Mouse (Mus musculus): Measurements from ENCODE around the gene Itga11. TPM values are rescaled to one million over a fixed set of nuclear protein-coding genes. Genes with fewer than 3 reads are reported as not detected.
A peak's percentile ranks its signal among the peaks of the same experiment; 100 is the strongest.

Itga11 gene
- total and polyA plus RNA-seq, 3 experiments = 0.04 to 0.31 (median 0.04) TPM

DNA sequence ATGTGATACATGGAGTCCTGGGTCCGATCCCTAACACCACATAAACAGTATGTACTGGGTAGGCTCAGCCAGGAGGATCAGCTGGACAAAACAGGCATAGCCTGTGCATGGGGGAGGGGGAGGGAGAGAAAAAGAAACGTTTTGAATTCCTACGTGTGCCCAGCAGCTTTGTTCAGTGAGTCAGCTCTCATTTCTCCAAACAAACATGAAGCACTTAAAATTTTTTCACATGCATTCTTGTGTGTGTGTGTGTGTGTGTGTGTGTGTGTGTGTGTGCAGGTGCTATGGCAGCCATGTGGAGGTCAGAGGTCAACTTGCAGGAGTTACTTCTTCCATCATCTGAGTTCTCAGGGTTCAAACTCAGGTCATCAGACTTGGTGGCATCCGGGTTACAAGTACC, 97.8 kb downstream of the Itga11 start:
- no peak for TF ChIP-seq SMC3 (IDR thresholded peaks at IDR 0.05; ENCODE audit: low read depth, low read length)
- TF ChIP-seq KAT2A (IDR thresholded peaks at IDR 0.05; ENCODE audit: insufficient replicate concordance, low read length) = no peak
- TF ChIP-seq E2F4 (IDR thresholded peaks at IDR 0.05; ENCODE audit: insufficient replicate concordance, low read depth, low read length) = no peak
- no peak for TF ChIP-seq MXI1 (IDR thresholded peaks at IDR 0.05; ENCODE audit: low read depth, low read length)
- no peak for TF ChIP-seq EP300 (IDR thresholded peaks at IDR 0.05; ENCODE audit: low read length)
- no peak for TF ChIP-seq ETS1 (conservative IDR thresholded peaks at IDR 0.05; ENCODE audit: low read depth, low read length)
- no peak for TF ChIP-seq MAFK (IDR thresholded peaks at IDR 0.05; ENCODE audit: insufficient replicate concordance, low read length)
- TF ChIP-seq USF2 (conservative IDR thresholded peaks at IDR 0.05; ENCODE audit: low read depth, low read length) = no peak
- Histone ChIP-seq H3K27me3 (replicated peaks) (no peaks in the 10 kb centered on the region), H3K9ac (ENCODE audit: insufficient read depth, low read depth) (no peak overlapping the region), H3K4me3 (replicated peaks in 1 of 3; ENCODE audit: low read depth in 2 of 3, low read length in 2 of 3, poor library complexity in 1 of 3) (no peak overlapping the region), H3K4me1 (ENCODE audit: control insufficient read depth in 1 of 2, insufficient read depth in 2 of 2) (peaks cover 12 to 31% of the 10 kb centered on the region in 2 experiments), H3K9me3 (replicated peaks; ENCODE audit: low read length) (no peaks in the 10 kb centered on the region), H3K27ac (ENCODE audit: insufficient read depth, low read depth) (no peak overlapping the region), H3K36me3 (replicated peaks in 1 of 2; ENCODE audit: control insufficient read depth in 1 of 2, insufficient read depth in 1 of 2, low read length in 1 of 2) (peaks cover 0 to 8% of the 10 kb centered on the region in 2 experiments), H3K79me2 (replicated peaks; ENCODE audit: control insufficient read depth, extremely low read depth, insufficient read depth, poor library complexity, severe bottlenecking) (no peaks in the 10 kb centered on the region), H3K4me2 (ENCODE audit: insufficient read depth, low read depth, poor library complexity, severe bottlenecking) (no peak overlapping the region)
- dilution Hi-C loops (cut with MboI; ENCODE audit: extremely low pct_ligation_motif_present, extremely low pct_unique_long_range_greater_than_20kb, low sequenced_read_pairs) (no loop called here), in situ Hi-C loops (cut with MboI; ENCODE audit: low pct_ligation_motif_present, low pct_unique_long_range_greater_than_20kb, low sequenced_read_pairs) (loop anchor here (10.0 kb wide), 1 partner anchor 151 kb away; no protein-coding TSS in a partner anchor)
- DNase-seq (ENCODE audit: extremely low read depth) = no peak

DNA sequence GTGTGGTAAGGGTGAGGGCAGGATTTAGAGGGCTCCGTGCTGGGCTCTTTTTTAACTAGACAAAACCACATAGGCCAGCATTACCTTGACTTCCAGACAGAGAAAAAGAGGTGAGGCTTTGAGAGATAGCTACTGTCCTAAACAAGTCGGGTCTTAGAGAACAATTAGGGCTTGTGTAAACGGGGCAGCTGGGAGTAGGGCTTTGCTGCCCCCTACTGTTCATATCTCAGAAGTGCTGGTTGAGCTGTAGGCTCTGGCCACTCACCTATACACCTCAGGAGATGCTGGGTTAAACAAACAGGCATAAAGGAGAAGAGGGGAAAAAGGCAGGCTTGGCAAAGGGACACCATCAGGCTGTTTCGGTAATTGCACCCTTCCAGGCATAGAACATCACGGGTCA, 99.8 kb downstream of the Itga11 start:
- H3K9ac ChIP-seq (ENCODE audit: insufficient read depth, low read depth) = no peak overlapping the region
- H3K27ac ChIP-seq (ENCODE audit: insufficient read depth, low read depth) = no peak overlapping the region
- in situ Hi-C loops (cut with MboI; ENCODE audit: low pct_ligation_motif_present, low pct_unique_long_range_greater_than_20kb, low sequenced_read_pairs) (loop anchor here (10.0 kb wide), 1 partner anchor 153 kb away; no protein-coding TSS in a partner anchor), dilution Hi-C loops (cut with MboI; ENCODE audit: extremely low pct_ligation_motif_present, extremely low pct_unique_long_range_greater_than_20kb, low sequenced_read_pairs) (no loop called here)
- peaks cover 0 to 12% of the 10 kb centered on the region in 2 experiments for H3K36me3 ChIP-seq (replicated peaks in 1 of 2; ENCODE audit: control insufficient read depth in 1 of 2, insufficient read depth in 1 of 2, low read length in 1 of 2)
- no peaks in the 10 kb centered on the region for H3K27me3 ChIP-seq (replicated peaks)
- TF ChIP-seq RCOR1 (conservative IDR thresholded peaks at IDR 0.05; ENCODE audit: low read depth, low read length) (no peak), POLR2AphosphoS2 (IDR thresholded peaks at IDR 0.05; ENCODE audit: low read depth, low read length) (no peak), IRF4 (IDR thresholded peaks at IDR 0.05; ENCODE audit: low read depth, low read length) (peak; percentile 34; the same call in 1 of the 2 replicates), JUN (IDR thresholded peaks at IDR 0.05; ENCODE audit: insufficient read depth, low read depth, low read length) (no peak), CTCF (conservative IDR thresholded peaks at IDR 0.05 in 1 of 2, IDR thresholded peaks at IDR 0.05 in 1 of 2; ENCODE audit: low read depth in 2 of 2, low read length in 2 of 2) (peak; percentile 79 to 96), USF2 (conservative IDR thresholded peaks at IDR 0.05; ENCODE audit: low read depth, low read length) (no peak), ZC3H11A (IDR thresholded peaks at IDR 0.05; ENCODE audit: low read depth, low read length) (peak; percentile 24; the same call in 1 of the 2 replicates), RAD21 (IDR thresholded peaks at IDR 0.05; ENCODE audit: low read depth, low read length) (peak; percentile 94), MAFK (IDR thresholded peaks at IDR 0.05; ENCODE audit: insufficient replicate concordance, low read length) (no peak), SMC3 (IDR thresholded peaks at IDR 0.05; ENCODE audit: low read depth, low read length) (peak; percentile 76), UBTF (IDR thresholded peaks at IDR 0.05; ENCODE audit: low read depth, low read length) (no peak)
- no peak overlapping the region for H3K4me3 ChIP-seq (replicated peaks in 1 of 3; ENCODE audit: low read depth in 2 of 3, low read length in 2 of 3, poor library complexity in 1 of 3)
- H3K4me1 ChIP-seq (ENCODE audit: control insufficient read depth in 1 of 2, insufficient read depth in 2 of 2) = peaks cover 2 to 12% of the 10 kb centered on the region in 2 experiments; a peak in 3 of 4 replicates
- no peaks in the 10 kb centered on the region for H3K9me3 ChIP-seq (replicated peaks; ENCODE audit: low read length)
- peak; percentile 71 for DNase-seq (ENCODE audit: extremely low read depth)
- no peaks in the 10 kb centered on the region for H3K79me2 ChIP-seq (replicated peaks; ENCODE audit: control insufficient read depth, extremely low read depth, insufficient read depth, poor library complexity, severe bottlenecking)
- no peak overlapping the region for H3K4me2 ChIP-seq (ENCODE audit: insufficient read depth, low read depth, poor library complexity, severe bottlenecking)

All from CH12.LX (cell line).